7 mouse cellular contexts compared by ENCODE assay signal in the genomic region with DNA sequence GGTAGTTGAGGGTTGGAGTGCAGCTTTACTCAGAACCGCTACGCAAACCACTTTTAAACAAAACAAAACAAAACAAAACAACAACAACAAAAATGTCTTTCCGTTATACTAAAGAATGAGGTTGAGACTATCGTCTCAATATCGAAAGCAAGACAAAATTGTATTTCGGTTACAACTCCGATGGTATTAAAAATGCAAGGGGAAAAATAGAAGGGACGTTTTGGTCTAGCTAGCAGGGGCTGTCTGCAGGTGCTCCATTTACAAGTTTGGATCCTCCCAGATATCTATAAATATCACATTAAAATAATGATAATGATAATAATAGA. TPM values are rescaled to one million over a fixed set of nuclear protein-coding genes. Genes with fewer than 3 reads are reported as not detected.
DNase-seq lines count a peak whose midpoint lies in the region; ATAC-seq and TF ChIP-seq lines count a peak whose summit lies in the region.

A gene (minus strand): TSS at position 27 of the 326 bp plus-strand sequence.

- DNase-seq in neural tube, embryonic 11.5 days (ENCODE audit: low spot score) = no peak
- no peak for DNase-seq in neural tube, embryonic 10.5 days (ENCODE audit: extremely low spot score, low spot score)
- DNase-seq in intestine, embryonic 14.5 days (ENCODE audit: low spot score) = no peak
- no peak for DNase-seq in cerebellum, postnatal 36 days
- DNase-seq in right cerebral cortex, postnatal 36 days (ENCODE audit: low spot score in 2 of 2) = no peak

- H3ac ChIP-seq in myocyte (ENCODE audit: control insufficient read depth, insufficient read length) = no peak within 1 kb of the TSS

- H3K79me2 ChIP-seq in myocyte (ENCODE audit: control insufficient read depth, insufficient read depth) = no peaks in the 10 kb centered on the region

- H3K4me2 ChIP-seq in neural tube, embryonic 11.5 days (ENCODE audit: low read depth) = peak within 1 kb of the TSS; percentile 48
- H3K4me2 ChIP-seq in embryonic facial prominence, embryonic 13.5 days = peak within 1 kb of the TSS; percentile 69
- peak within 1 kb of the TSS; percentile 55 for H3K4me2 ChIP-seq in intestine, embryonic 14.5 days (ENCODE audit: low read length)
- peak within 1 kb of the TSS; percentile 66 for H3K4me2 ChIP-seq in myocyte (ENCODE audit: low read depth)

- H3K4me1 ChIP-seq in neural tube, embryonic 11.5 days (ENCODE audit: control insufficient read depth, insufficient read depth, low read length) = no peaks in the 10 kb centered on the region
- H3K4me1 ChIP-seq in embryonic facial prominence, embryonic 13.5 days = peaks cover 8% of the 10 kb centered on the region; the same call in 1 of the 2 replicates
- peaks cover 7% of the 10 kb centered on the region for H3K4me1 ChIP-seq in intestine, embryonic 14.5 days (replicated peaks; ENCODE audit: control insufficient read depth, insufficient read depth, low read length)

- WGBS in neural tube, embryonic 11.5 days = 41% methylated on average over 8 of the region's 8 CpGs
- 27% methylated on average over 8 of the region's 8 CpGs for WGBS in embryonic facial prominence, embryonic 13.5 days
- WGBS in intestine, embryonic 14.5 days = 25% methylated on average over 8 of the region's 8 CpGs

- peak within 1 kb of the TSS; percentile 72 for H3K9ac ChIP-seq in neural tube, embryonic 11.5 days (ENCODE audit: low read length)
- H3K9ac ChIP-seq in embryonic facial prominence, embryonic 13.5 days = peak within 1 kb of the TSS; percentile 83
- H3K9ac ChIP-seq in intestine, embryonic 14.5 days (ENCODE audit: low read length) = peak within 1 kb of the TSS; percentile 68

- TF ChIP-seq POLR2A in myocyte (IDR thresholded peaks at IDR 0.05; ENCODE audit: insufficient read length, low read depth) = no peak

- H3K27me3 ChIP-seq in neural tube, embryonic 11.5 days (ENCODE audit: control insufficient read depth, insufficient read depth, low read length) = no peaks in the 10 kb centered on the region
- no peaks in the 10 kb centered on the region for H3K27me3 ChIP-seq in embryonic facial prominence, embryonic 13.5 days
- no peaks in the 10 kb centered on the region for H3K27me3 ChIP-seq in intestine, embryonic 14.5 days (replicated peaks; ENCODE audit: control insufficient read depth, insufficient read depth, low read length)
- H3K27me3 ChIP-seq in myocyte (ENCODE audit: control insufficient read depth, insufficient read depth, insufficient read length) = no peaks in the 10 kb centered on the region

- peak within 1 kb of the TSS; percentile 56 for H3K4me3 ChIP-seq in neural tube, embryonic 11.5 days (ENCODE audit: low read depth, low read length)
- peak within 1 kb of the TSS; percentile 61 for H3K4me3 ChIP-seq in embryonic facial prominence, embryonic 13.5 days
- peak within 1 kb of the TSS; percentile 55 for H3K4me3 ChIP-seq in intestine, embryonic 14.5 days (ENCODE audit: low read depth, low read length)
- H3K4me3 ChIP-seq in myocyte = peak within 1 kb of the TSS; percentile 27

- H3K27ac ChIP-seq in neural tube, embryonic 11.5 days (ENCODE audit: low read depth, low read length) = 0 out of 2 replicates have a peak within 1 kb of the TSS, but pooled peaks have one; percentile 29
- peak within 1 kb of the TSS; percentile 96 for H3K27ac ChIP-seq in embryonic facial prominence, embryonic 13.5 days
- H3K27ac ChIP-seq in intestine, embryonic 14.5 days (ENCODE audit: low read depth) = peak within 1 kb of the TSS; percentile 92

- no peak for ATAC-seq in neural tube, embryonic 11.5 days (ENCODE audit: insufficient read depth, low FRiP score, low TSS enrichment)
- ATAC-seq in embryonic facial prominence, embryonic 13.5 days (ENCODE audit: insufficient number of reproducible peaks, insufficient read depth, low FRiP score, low TSS enrichment, low read depth) = no peak
- no peak for ATAC-seq in intestine, embryonic 14.5 days (replicated peaks; ENCODE audit: low FRiP score, low TSS enrichment, low read depth)

- no peaks in the 10 kb centered on the region for H3K9me3 ChIP-seq in neural tube, embryonic 11.5 days (ENCODE audit: control insufficient read depth, low read length)
- H3K9me3 ChIP-seq in embryonic facial prominence, embryonic 13.5 days = no peaks in the 10 kb centered on the region
- no peaks in the 10 kb centered on the region for H3K9me3 ChIP-seq in intestine, embryonic 14.5 days (ENCODE audit: control insufficient read depth, low read length)

- no peaks in the 10 kb centered on the region for H3K36me3 ChIP-seq in neural tube, embryonic 11.5 days (ENCODE audit: control insufficient read depth, insufficient read depth, low read length)
- H3K36me3 ChIP-seq in embryonic facial prominence, embryonic 13.5 days = no peaks in the 10 kb centered on the region
- no peaks in the 10 kb centered on the region for H3K36me3 ChIP-seq in intestine, embryonic 14.5 days (ENCODE audit: control insufficient read depth, insufficient read depth, low read length)
- H3K36me3 ChIP-seq in myocyte (ENCODE audit: control insufficient read depth, insufficient read depth) = no peaks in the 10 kb centered on the region

TF ChIP-seq in myocyte, 11 proteins besides CTCF, POLR2A, EP300 and RAD21:
- TF ChIP-seq CEBPB (IDR thresholded peaks at IDR 0.05; ENCODE audit: insufficient read depth, poor library complexity, severe bottlenecking) = no peak
- TF ChIP-seq SRF (IDR thresholded peaks at IDR 0.05; ENCODE audit: control insufficient read depth, insufficient read length, low read depth) = no peak
- TF ChIP-seq POLR2AphosphoS2 (IDR thresholded peaks at IDR 0.05; ENCODE audit: insufficient read length, low read depth) = no peak
- no peak for TF ChIP-seq MYOG (IDR thresholded peaks at IDR 0.05; ENCODE audit: control insufficient read depth in 1 of 3, insufficient read depth in 1 of 3, insufficient read length in 2 of 3, low read depth in 2 of 3)
- no peak for TF ChIP-seq USF1 (IDR thresholded peaks at IDR 0.05; ENCODE audit: low read depth)
- TF ChIP-seq REST (IDR thresholded peaks at IDR 0.05; ENCODE audit: insufficient read depth, insufficient read length) = no peak
- no peak for TF ChIP-seq MAX (IDR thresholded peaks at IDR 0.05; ENCODE audit: low read depth)
- TF ChIP-seq MYOD1 (IDR thresholded peaks at IDR 0.05; ENCODE audit: control insufficient read depth in 1 of 3, insufficient read length in 2 of 3, low read depth in 2 of 3) = no peak
- TF ChIP-seq E2F4 (IDR thresholded peaks at IDR 0.05; ENCODE audit: insufficient read depth) = no peak
- TF ChIP-seq TCF3 (IDR thresholded peaks at IDR 0.05; ENCODE audit: insufficient read length, low read depth) = no peak
- TF ChIP-seq TCF12 (IDR thresholded peaks at IDR 0.05; ENCODE audit: insufficient read depth, poor library complexity, severe bottlenecking) = no peak
TF ChIP-seq in myocyte: peak in this region for 0.

RNA-seq across cellular contexts. Expression of the gene that starts here (rescaled TPM):
- polyA plus RNA-seq in neural tube, embryonic 11.5 days (2014; fragmentation: Nextera tagmentation; extraction: Ambion mirVana) = 26.9 and 32.0 TPM in 2 replicates
- 77.4 and 81.4 TPM in 2 replicates for polyA plus RNA-seq in embryonic facial prominence, embryonic 13.5 days (2015; fragmentation: Nextera tagmentation; extraction: Ambion mirVana)
- 40.8 and 42.4 TPM in 2 replicates for polyA plus RNA-seq in intestine, embryonic 14.5 days (2014; fragmentation: Nextera tagmentation; extraction: Ambion mirVana)
- 0.38 TPM for polyA plus RNA-seq in myocyte (2012; fragmentation: generic; extraction: Trizol)

Comparison
In these comparisons a context has a peak if more than half of its experiments do, and no peak if none do; other contexts are left out.
1. RNA of the gene that starts here (polyA plus RNA-seq): 77.4 to 81.4 TPM in embryonic facial prominence, embryonic 13.5 days, 40.8 to 42.4 TPM in intestine, embryonic 14.5 days and 26.9 to 32.0 TPM in neural tube, embryonic 11.5 days; 0.38 TPM in myocyte (single experiment); every median in the first group is over 10 times any median in the second.
2. H3K27ac ChIP-seq: peak in every context shown above with its lines; median percentile 96 in embryonic facial prominence, embryonic 13.5 days; 92 in intestine, embryonic 14.5 days; 29 in neural tube, embryonic 11.5 days.
3. Peak in every context shown above with its lines, with median percentiles within 50 percentile points of each other: H3K4me2 ChIP-seq, H3K4me3 ChIP-seq and H3K9ac ChIP-seq.